Mouse (Mus musculus) ES-Bruce4 (cell line): ENCODE measurements around the gene Gpr18. TPM values are rescaled to one million over a fixed set of nuclear protein-coding genes. Genes with fewer than 3 reads are reported as not detected.

ENCODE experiments used
- H3K27ac ChIP-seq: 2 replicates; pipeline ENCODE4 v1.5.1; 2012; ENCODE audit warnings: low read length, inconsistent platforms; ENCODE audit not compliant: insufficient read depth
- H3K27me3 ChIP-seq: 2 replicates; pipeline ENCODE4 v1.6.1; 2012; ENCODE audit warnings: mild to moderate bottlenecking, low read length, inconsistent platforms; ENCODE audit not compliant: control insufficient read depth, poor library complexity, insufficient read depth, severe bottlenecking
- H3K36me3 ChIP-seq: 2 replicates; pipeline ENCODE4 v1.6.1; 2012; ENCODE audit warnings: inconsistent platforms, mild to moderate bottlenecking, low read length, moderate library complexity; ENCODE audit not compliant: control insufficient read depth, poor library complexity, insufficient read depth, severe bottlenecking
- H3K4me1 ChIP-seq: one replicate; pipeline ENCODE4 v1.8.1; 2011; ENCODE audit warnings: low read length; ENCODE audit not compliant: control insufficient read depth, insufficient read depth
- H3K4me3 ChIP-seq: 2 replicates; pipeline ENCODE4 v1.5.1; 2011; ENCODE audit warnings: low read depth, mild to moderate bottlenecking, low read length
- H3K9ac ChIP-seq: 2 replicates; pipeline ENCODE4 v1.6.1; 2012; ENCODE audit warnings: low read depth, mild to moderate bottlenecking, inconsistent platforms; ENCODE audit not compliant: poor library complexity, severe bottlenecking
- H3K9me3 ChIP-seq: replicated peaks from 2 replicates; pipeline ENCODE4 v1.6.1; 2012; ENCODE audit warnings: mild to moderate bottlenecking, low read length, inconsistent platforms; ENCODE audit not compliant: control insufficient read depth, poor library complexity, insufficient read depth, severe bottlenecking
- CTCF ChIP-seq: IDR thresholded peaks from one replicate; pipeline ENCODE4 v1.8.1; 2011; ENCODE audit warnings: low read depth, low read length
- EP300 ChIP-seq: IDR thresholded peaks from 2 replicates; pipeline ENCODE4 v1.6.1; 2011; ENCODE audit warnings: low read depth, low read length; ENCODE audit not compliant: insufficient read depth
- POLR2A ChIP-seq: IDR thresholded peaks from one replicate; pipeline ENCODE4 v1.8.1; 2011; ENCODE audit warnings: low read length; ENCODE audit not compliant: insufficient read depth
- polyA plus RNA-seq: library from polyadenylated mRNA; stranded (reverse); fragments of >200 nt; gene quantifications from 2 replicates; pipeline ENCODE4 v1.2.4, GENCODE M21; 2011; ENCODE audit warnings: low read depth; ENCODE audit not compliant: missing spikeins, insufficient read depth, insufficient read length

Gpr18 gene
- polyA plus RNA-seq, 1 experiment: not detected

GRCm38 (mm10) chr14:121916311-121917094 lies 922 bp upstream of the Gpr18 start:
- Histone ChIP-seq H3K27me3 (no peaks in the 10 kb centered on the region), H3K27ac (no peak overlapping the region), H3K4me1 (no peaks in the 10 kb centered on the region), H3K36me3 (no peaks in the 10 kb centered on the region), H3K9me3 (no peaks in the 10 kb centered on the region), H3K4me3 (no peak overlapping the region), H3K9ac (no peak overlapping the region)
- TF ChIP-seq POLR2A: no peak
- TF ChIP-seq CTCF: no peak
- TF ChIP-seq EP300: no peak

GRCm38 (mm10) chr14:121915143-121915542 lies 438 bp downstream of the Gpr18 start:
- H3K9ac ChIP-seq: no peak overlapping the region
- H3K27me3 ChIP-seq: no peaks in the 10 kb centered on the region
- no peaks in the 10 kb centered on the region for H3K4me1 ChIP-seq
- H3K36me3 ChIP-seq: no peaks in the 10 kb centered on the region
- no peaks in the 10 kb centered on the region for H3K9me3 ChIP-seq
- no peak overlapping the region for H3K27ac ChIP-seq
- no peak overlapping the region for H3K4me3 ChIP-seq
- TF ChIP-seq POLR2A: no peak
- no peak for TF ChIP-seq EP300
- no peak for TF ChIP-seq CTCF

DNA sequence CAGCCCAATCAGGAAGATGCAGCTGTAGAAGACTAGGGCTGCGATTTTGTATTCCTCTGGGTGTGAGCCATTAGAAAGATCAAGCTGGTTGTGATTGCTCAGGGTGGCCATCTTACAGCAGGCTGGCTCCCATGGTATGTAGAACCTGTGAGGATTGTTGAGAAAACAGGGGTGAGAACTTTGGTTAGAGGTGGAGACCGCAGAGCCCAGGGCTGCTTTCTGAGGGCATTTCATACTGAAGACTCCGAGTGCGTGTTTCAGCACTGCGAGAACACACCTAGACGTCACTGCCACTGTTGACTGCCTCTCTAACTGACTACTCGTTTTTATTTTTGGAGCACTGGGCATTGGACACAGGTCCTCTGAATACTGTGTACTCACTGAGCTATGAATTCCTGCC lies 3.1 kb downstream of the Gpr18 start:
- peaks cover 10% of the 10 kb centered on the region for H3K36me3 ChIP-seq
- no peaks in the 10 kb centered on the region for H3K4me1 ChIP-seq
- H3K27me3 ChIP-seq: no peaks in the 10 kb centered on the region
- H3K9me3 ChIP-seq: no peaks in the 10 kb centered on the region
- TF ChIP-seq POLR2A: no peak
- TF ChIP-seq CTCF: no peak
- no peak overlapping the region for H3K9ac ChIP-seq
- no peak overlapping the region for H3K4me3 ChIP-seq
- no peak overlapping the region for H3K27ac ChIP-seq

DNA sequence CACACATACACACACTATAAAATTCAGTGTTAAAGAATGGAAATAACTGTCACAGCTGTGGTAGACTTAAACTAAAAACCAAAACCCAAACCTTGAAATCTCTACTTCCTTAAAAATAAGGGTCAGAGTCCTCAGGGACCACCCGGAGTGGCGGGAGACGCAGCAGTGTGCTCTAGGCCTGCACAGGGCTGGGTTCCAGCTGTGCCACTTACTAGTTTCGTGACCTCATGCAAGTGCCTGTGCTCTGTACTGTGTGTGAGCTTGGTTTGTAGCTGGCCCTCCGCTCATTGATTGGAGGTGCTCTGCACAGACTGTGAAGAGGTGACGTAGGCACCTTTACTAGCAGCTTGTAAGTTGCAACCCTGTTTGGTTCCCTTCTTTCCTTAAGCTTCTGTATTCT lies 5.7 kb downstream of the Gpr18 start:
- TF ChIP-seq CTCF (no peak), POLR2A (no peak), EP300 (no peak)
- H3K4me1 ChIP-seq: no peaks in the 10 kb centered on the region
- no peaks in the 10 kb centered on the region for H3K27me3 ChIP-seq
- H3K9ac ChIP-seq: no peak overlapping the region
- H3K4me3 ChIP-seq: no peak overlapping the region
- H3K9me3 ChIP-seq: no peaks in the 10 kb centered on the region
- no peak overlapping the region for H3K27ac ChIP-seq
- H3K36me3 ChIP-seq: peaks cover 14% of the 10 kb centered on the region

- no peaks in the 10 kb centered on the region for H3K9me3 ChIP-seq
- H3K4me3 ChIP-seq: no peak overlapping the region
- H3K4me1 ChIP-seq: no peaks in the 10 kb centered on the region
- no peak overlapping the region for H3K27ac ChIP-seq
- no peak for TF ChIP-seq EP300
- TF ChIP-seq POLR2A: no peak
- TF ChIP-seq CTCF: no peak
- H3K9ac ChIP-seq: no peak overlapping the region
- peaks cover 14% of the 10 kb centered on the region for H3K36me3 ChIP-seq
- no peaks in the 10 kb centered on the region for H3K27me3 ChIP-seq
Observed at GRCm38 (mm10) chr14:121906992-121907681, 8.4 kb downstream of the Gpr18 start.
